Mouse (Mus musculus) lung, adult 2 months (tissue): ENCODE measurements at regions not wholly inside any gene's neighbourhood (a gene's known extent, or its start where the extent isn't known, plus 50 kb on each side); places are given as distances from the start of the nearest gene placed in this dataset.

Experiments used
- DNase-seq: peaks from one replicate; pipeline ENCODE4 v3.0.0; 2022
- H3K4me1 ChIP-seq: fragments of 200-500 bp; 2 replicates; pipeline ENCODE4 v1.6.1; 2011; ENCODE audit warnings: low read length; ENCODE audit not compliant: control insufficient read depth, insufficient read depth
- H3K4me3 ChIP-seq: fragments of 200-500 bp; replicated peaks from 2 replicates; pipeline ENCODE3; 2011; ENCODE audit warnings: low read depth, mild to moderate bottlenecking, control low read depth, low read length; ENCODE audit errors: extremely low read depth
- CTCF ChIP-seq: fragments of 200-500 bp; IDR thresholded peaks from 2 replicates; pipeline ENCODE4 v1.5.1; 2011; ENCODE audit warnings: mild to moderate bottlenecking, low read length, control low read depth; ENCODE audit not compliant: insufficient read depth
- POLR2A ChIP-seq: fragments of 200-500 bp; IDR thresholded peaks from 2 replicates; pipeline ENCODE4 v1.6.1; 2011; ENCODE audit warnings: low read depth, mild to moderate bottlenecking, control low read depth, low read length, borderline replicate concordance; ENCODE audit errors: extremely low read depth
- WGBS: fragments of 180-500 bp; shearing (Covaris S2); methylation state at CpG from one replicate; pipeline ENCODE4 v1.1.7; 2018; 5-methylcytosine and 5-hydroxymethylcytosine counted together

GRCm38 (mm10) chr13:84360536-84360935, 138.4 kb downstream of the Tmem161b start:
- TF ChIP-seq CTCF: no peak
- TF ChIP-seq POLR2A: no peak
- no peak for DNase-seq
- 92% methylated on average over 2 of the region's 2 CpGs for WGBS

GRCm38 (mm10) chr13:84364069-84364468, 142.0 kb downstream of the Tmem161b start:
- TF ChIP-seq CTCF (no peak), POLR2A (no peak)
- Histone ChIP-seq H3K4me1 (no peaks in the 10 kb centered on the region), H3K4me3 (no peak overlapping the region)
- DNase-seq: no peak
- 84% methylated on average over 4 of the region's 4 CpGs for WGBS

More at GRCm38 (mm10) chr13:84360536-84360935, 138.4 kb downstream of the Tmem161b start:
- no peak overlapping the region for H3K4me3 ChIP-seq
- no peaks in the 10 kb centered on the region for H3K4me1 ChIP-seq

- H3K4me3 ChIP-seq: no peak overlapping the region
- H3K4me1 ChIP-seq: no peaks in the 10 kb centered on the region
- no peak for DNase-seq
- TF ChIP-seq CTCF (no peak), POLR2A (no peak)
Measured at GRCm38 (mm10) chr13:84365503-84365902, 143.4 kb downstream of the Tmem161b start.

GRCm38 (mm10) chr13:84366017-84366416, 143.9 kb downstream of the Tmem161b start:
- H3K4me3 ChIP-seq: no peak overlapping the region
- no peak for TF ChIP-seq CTCF
- no peak for TF ChIP-seq POLR2A
- H3K4me1 ChIP-seq: no peaks in the 10 kb centered on the region
- DNase-seq: no peak

GRCm38 (mm10) chr13:84366839-84367238, 144.7 kb downstream of the Tmem161b start:
- TF ChIP-seq CTCF (no peak), POLR2A (no peak)
- Histone ChIP-seq H3K4me1 (no peaks in the 10 kb centered on the region), H3K4me3 (no peak overlapping the region)
- DNase-seq: no peak
- WGBS: 88% methylated on average over 1 of the region's 1 CpGs

GRCm38 (mm10) chr13:84368225-84368624, 146.1 kb downstream of the Tmem161b start:
- no peak for TF ChIP-seq CTCF
- no peak for TF ChIP-seq POLR2A
- 69% methylated on average over 2 of the region's 2 CpGs for WGBS
- H3K4me3 ChIP-seq: no peak overlapping the region
- DNase-seq: no peak
- no peaks in the 10 kb centered on the region for H3K4me1 ChIP-seq

GRCm38 (mm10) chr13:84374711-84375257, 152.7 kb downstream of the Tmem161b start:
- no peaks in the 10 kb centered on the region for H3K4me1 ChIP-seq
- DNase-seq: no peak
- WGBS: 81% methylated on average over 4 of the region's 4 CpGs
- H3K4me3 ChIP-seq: no peak overlapping the region
- TF ChIP-seq POLR2A (no peak), CTCF (no peak)

GRCm38 (mm10) chr13:84375941-84376340, 153.8 kb downstream of the Tmem161b start:
- H3K4me3 ChIP-seq: no peak overlapping the region
- no peaks in the 10 kb centered on the region for H3K4me1 ChIP-seq
- WGBS: 84% methylated on average over 4 of the region's 4 CpGs
- no peak for DNase-seq
- no peak for TF ChIP-seq POLR2A
- TF ChIP-seq CTCF: no peak

- 87% methylated on average over 5 of the region's 5 CpGs for WGBS
- DNase-seq: no peak
Measured at GRCm38 (mm10) chr13:84378553-84379332, 156.6 kb downstream of the Tmem161b start.

GRCm38 (mm10) chr13:84391554-84391953, 169.5 kb downstream of the Tmem161b start:
- no peak for TF ChIP-seq CTCF
- no peak for TF ChIP-seq POLR2A
- no peaks in the 10 kb centered on the region for H3K4me1 ChIP-seq
- no peak for DNase-seq
- no peak overlapping the region for H3K4me3 ChIP-seq
- 77% methylated on average over 3 of the region's 3 CpGs for WGBS

More at GRCm38 (mm10) chr13:84378553-84379332, 156.6 kb downstream of the Tmem161b start:
- TF ChIP-seq POLR2A: no peak
- TF ChIP-seq CTCF: no peak
- H3K4me3 ChIP-seq: no peak overlapping the region
- no peaks in the 10 kb centered on the region for H3K4me1 ChIP-seq
